8 mouse cellular contexts compared by ENCODE assay signal in genomic region chr8:4325751-4326036, GRCm38 (mm10). TPM values are rescaled to one million over a fixed set of nuclear protein-coding genes. Genes with fewer than 3 reads are reported as not detected.
A peak's percentile ranks its signal among the peaks of the same experiment; 100 is the strongest.
DNase-seq lines count a peak whose midpoint lies in the region; ATAC-seq and TF ChIP-seq lines count a peak whose summit lies in the region.

No protein-coding gene starts in this region.

- DNase-seq in heart, postnatal 4 days, result no peak
- DNase-seq in spleen, postnatal 36 days (ENCODE audit: low spot score in 2 of 2), result no peak
- DNase-seq in kidney, adult 8-10 months, result no peak
- DNase-seq in cerebellum, adult 18-20 months, result no peak

- no peak for TF ChIP-seq CTCF in ES-Bruce4 (IDR thresholded peaks at IDR 0.05; ENCODE audit: low read depth, low read length)

- H3K36me3 ChIP-seq in heart, embryonic 12.5 days, result peaks cover 46% of the 10 kb centered on the region
- H3K36me3 ChIP-seq in ES-Bruce4 (ENCODE audit: control insufficient read depth, insufficient read depth, low read length, poor library complexity, severe bottlenecking), result peaks cover 47% of the 10 kb centered on the region
- peaks cover 45% of the 10 kb centered on the region for H3K36me3 ChIP-seq in forebrain, embryonic 15.5 days
- peaks cover 47% of the 10 kb centered on the region for H3K36me3 ChIP-seq in liver, embryonic 15.5 days (replicated peaks)

- no peaks in the 10 kb centered on the region for H3K9me3 ChIP-seq in heart, embryonic 12.5 days (replicated peaks)
- H3K9me3 ChIP-seq in ES-Bruce4 (replicated peaks; ENCODE audit: control insufficient read depth, insufficient read depth, low read length, poor library complexity, severe bottlenecking), result no peaks in the 10 kb centered on the region
- no peaks in the 10 kb centered on the region for H3K9me3 ChIP-seq in forebrain, embryonic 15.5 days
- no peaks in the 10 kb centered on the region for H3K9me3 ChIP-seq in liver, embryonic 15.5 days (replicated peaks)

- no peak for ATAC-seq in heart, embryonic 12.5 days (ENCODE audit: insufficient number of reproducible peaks, low FRiP score)
- ATAC-seq in forebrain, embryonic 15.5 days (replicated peaks), result no peak
- no peak for ATAC-seq in liver, embryonic 15.5 days (ENCODE audit: insufficient read depth)

- H3K4me1 ChIP-seq in heart, embryonic 12.5 days (replicated peaks), result peaks cover 36% of the 10 kb centered on the region
- H3K4me1 ChIP-seq in ES-Bruce4 (ENCODE audit: control insufficient read depth, insufficient read depth, low read length), result no peaks in the 10 kb centered on the region
- peaks cover 39% of the 10 kb centered on the region for H3K4me1 ChIP-seq in forebrain, embryonic 15.5 days
- peaks cover 53% of the 10 kb centered on the region for H3K4me1 ChIP-seq in liver, embryonic 15.5 days (replicated peaks)

- 0 out of 2 replicates have a peak overlapping the region, but pooled peaks have one; percentile 87 for H3K27ac ChIP-seq in heart, embryonic 12.5 days (ENCODE audit: poor library complexity, severe bottlenecking)
- H3K27ac ChIP-seq in ES-Bruce4 (ENCODE audit: insufficient read depth, low read length), result no peak overlapping the region
- H3K27ac ChIP-seq in forebrain, embryonic 15.5 days (replicated peaks), result peak overlapping the region; percentile 86; the same call in 1 of the 2 replicates
- H3K27ac ChIP-seq in liver, embryonic 15.5 days (replicated peaks), result peak overlapping the region; percentile 93

- peak overlapping the region; percentile 80 for H3K4me2 ChIP-seq in heart, embryonic 12.5 days
- H3K4me2 ChIP-seq in forebrain, embryonic 15.5 days (replicated peaks), result peak overlapping the region; percentile 90
- H3K4me2 ChIP-seq in liver, embryonic 15.5 days, result peak overlapping the region; percentile 78

- no peaks in the 10 kb centered on the region for H3K27me3 ChIP-seq in heart, embryonic 12.5 days (replicated peaks)
- no peaks in the 10 kb centered on the region for H3K27me3 ChIP-seq in ES-Bruce4 (ENCODE audit: control insufficient read depth, insufficient read depth, low read length, poor library complexity, severe bottlenecking)
- H3K27me3 ChIP-seq in forebrain, embryonic 15.5 days, result no peaks in the 10 kb centered on the region
- no peaks in the 10 kb centered on the region for H3K27me3 ChIP-seq in liver, embryonic 15.5 days

- H3K9ac ChIP-seq in heart, embryonic 12.5 days, result peak overlapping the region; percentile 74
- H3K9ac ChIP-seq in ES-Bruce4 (ENCODE audit: low read depth, poor library complexity, severe bottlenecking), result peak overlapping the region; percentile 99
- H3K9ac ChIP-seq in forebrain, embryonic 15.5 days (replicated peaks), result peak overlapping the region; percentile 97
- H3K9ac ChIP-seq in liver, embryonic 15.5 days, result peak overlapping the region; percentile 94

- WGBS in heart, embryonic 12.5 days, result 37% methylated on average over 7 of the region's 7 CpGs
- 46% methylated on average over 7 of the region's 7 CpGs for WGBS in forebrain, embryonic 15.5 days
- WGBS in liver, embryonic 15.5 days (ENCODE audit: insufficient replicate concordance), result 19% methylated on average over 7 of the region's 7 CpGs

- no peak for TF ChIP-seq POLR2A in ES-Bruce4 (IDR thresholded peaks at IDR 0.05; ENCODE audit: insufficient read depth, low read length)

- TF ChIP-seq EP300 in ES-Bruce4 (IDR thresholded peaks at IDR 0.05; ENCODE audit: insufficient read depth, low read depth, low read length), result no peak

- H3K4me3 ChIP-seq in heart, embryonic 12.5 days, result peak overlapping the region; percentile 84
- peak overlapping the region; percentile 90 for H3K4me3 ChIP-seq in ES-Bruce4 (ENCODE audit: low read depth, low read length)
- peak overlapping the region; percentile 94 for H3K4me3 ChIP-seq in forebrain, embryonic 15.5 days
- H3K4me3 ChIP-seq in liver, embryonic 15.5 days (replicated peaks), result peak overlapping the region; percentile 88

RNA-seq across cellular contexts. Expression of gene Elavl1, which starts 0.5 kb away (rescaled TPM):
- polyA plus RNA-seq in heart, embryonic 12.5 days (2016; fragmentation: Nextera tagmentation; extraction: Ambion mirVana), result 211 and 217 TPM in 2 replicates
- 10 to 100 TPM; 95.8 to 96.1 TPM for total RNA-seq in heart, postnatal 4 days (2021)
- 118 and 123 TPM in 2 replicates for polyA plus RNA-seq in ES-Bruce4 (2011; ENCODE audit: insufficient read depth, insufficient read length, low read depth, missing spikeins)
- 149 and 159 TPM in 2 replicates for polyA plus RNA-seq in forebrain, embryonic 15.5 days (2015; fragmentation: Nextera tagmentation; extraction: Ambion mirVana)
- 93.0 and 102 TPM in 2 replicates for polyA plus RNA-seq in liver, embryonic 15.5 days (2015; fragmentation: Nextera tagmentation; extraction: Ambion mirVana)

RNA-seq across cellular contexts. Expression of gene Ccl25, which starts 0.7 kb away (rescaled TPM):
- polyA plus RNA-seq in heart, embryonic 12.5 days (2016; fragmentation: Nextera tagmentation; extraction: Ambion mirVana), result 12.2 and 14.0 TPM in 2 replicates
- 10 to 100 TPM in 1 of 2 experiments, 1 to 10 TPM in 1; 8.2 to 10.3 TPM for total RNA-seq in heart, postnatal 4 days (2021)
- 35.1 and 40.2 TPM in 2 replicates for polyA plus RNA-seq in ES-Bruce4 (2011; ENCODE audit: insufficient read depth, insufficient read length, low read depth, missing spikeins)
- 21.7 and 22.6 TPM in 2 replicates for polyA plus RNA-seq in forebrain, embryonic 15.5 days (2015; fragmentation: Nextera tagmentation; extraction: Ambion mirVana)
- polyA plus RNA-seq in liver, embryonic 15.5 days (2015; fragmentation: Nextera tagmentation; extraction: Ambion mirVana), result 4.6 and 5.4 TPM in 2 replicates

RNA-seq across cellular contexts. Expression of gene Timm44, which starts 50.0 kb away (rescaled TPM):
- polyA plus RNA-seq in heart, embryonic 12.5 days (2016; fragmentation: Nextera tagmentation; extraction: Ambion mirVana), result 59.0 and 66.8 TPM in 2 replicates
- 100 to 1,000 TPM; 107 to 112 TPM for total RNA-seq in heart, postnatal 4 days (2021)
- polyA plus RNA-seq in ES-Bruce4 (2011; ENCODE audit: insufficient read depth, insufficient read length, low read depth, missing spikeins), result 99.1 and 103 TPM in 2 replicates
- 42.6 and 43.3 TPM in 2 replicates for polyA plus RNA-seq in forebrain, embryonic 15.5 days (2015; fragmentation: Nextera tagmentation; extraction: Ambion mirVana)
- polyA plus RNA-seq in liver, embryonic 15.5 days (2015; fragmentation: Nextera tagmentation; extraction: Ambion mirVana), result 27.8 and 31.4 TPM in 2 replicates
